Mouse (Mus musculus) CH12.LX (cell line): ENCODE results near the gene Med29. TPM values are rescaled to one million over a fixed set of nuclear protein-coding genes. Genes with fewer than 3 reads are reported as not detected.

Source experiments
- DNase-seq: peaks from one replicate; pipeline ENCODE4 v3.0.0-alpha.2; 2013; ENCODE audit errors: extremely low read depth
- H3K27ac ChIP-seq: 2 replicates; pipeline ENCODE4 v1.5.1; 2012; ENCODE audit warnings: low read depth, mild to moderate bottlenecking, control low read depth, moderate library complexity; ENCODE audit not compliant: insufficient read depth
- H3K27me3 ChIP-seq: replicated peaks from 2 replicates; pipeline ENCODE3; 2012; ENCODE audit warnings: inconsistent platforms
- H3K36me3 ChIP-seq, 2 experiments: replicated peaks in 1 of 2; 2 replicates each; pipeline versions ENCODE3 to v1.6.1; 2012; ENCODE audit warnings: inconsistent platforms in 1 of 2, low read length in 1 of 2, mild to moderate bottlenecking in 1 of 2, mixed read lengths in 1 of 2, moderate library complexity in 1 of 2; ENCODE audit not compliant: control insufficient read depth in 1 of 2, insufficient read depth in 1 of 2
- H3K4me1 ChIP-seq, 2 experiments: 2 replicates each; pipeline ENCODE4 v1.6.1; 2012; ENCODE audit warnings: inconsistent platforms in 1 of 2, moderate library complexity in 1 of 2; ENCODE audit not compliant: insufficient read depth in 2 of 2, control insufficient read depth in 1 of 2
- H3K4me2 ChIP-seq: 2 replicates; pipeline ENCODE4 v1.6.1; 2012; ENCODE audit warnings: low read depth, mild to moderate bottlenecking, control low read depth; ENCODE audit not compliant: poor library complexity, insufficient read depth, severe bottlenecking
- H3K4me3 ChIP-seq, 3 experiments: fragments of 150-350 bp in 1 of 3; sonication (generic) in 1 of 3; replicated peaks in 1 of 3; 2 replicates each; pipeline versions ENCODE3 to v1.5.1; 2011 to 2012; ENCODE audit warnings: low read depth in 2 of 3, low read length in 2 of 3, mild to moderate bottlenecking in 2 of 3, moderate library complexity in 2 of 3, control low read depth in 1 of 3, improper control_type of control experiment in 1 of 3, inconsistent platforms in 1 of 3, mixed read lengths in 1 of 3; ENCODE audit not compliant: poor library complexity in 1 of 3
- H3K79me2 ChIP-seq: replicated peaks from 2 replicates; pipeline ENCODE4 v1.6.1; 2012; ENCODE audit warnings: mild to moderate bottlenecking, moderate library complexity; ENCODE audit not compliant: control insufficient read depth, poor library complexity, insufficient read depth, severe bottlenecking; ENCODE audit errors: extremely low read depth
- H3K9ac ChIP-seq: 2 replicates; pipeline ENCODE4 v1.6.1; 2012; ENCODE audit warnings: low read depth, mild to moderate bottlenecking, control low read depth, moderate library complexity; ENCODE audit not compliant: insufficient read depth
- H3K9me3 ChIP-seq: replicated peaks from 2 replicates; pipeline ENCODE3; 2012; ENCODE audit warnings: low read length, inconsistent platforms, mixed read lengths
- CHD2 ChIP-seq: IDR thresholded peaks from 2 replicates; pipeline ENCODE4 v1.6.1; 2011; ENCODE audit warnings: low read length, improper control_type of control experiment
- CTCF ChIP-seq, 2 experiments: IDR thresholded peaks in 1 of 2; conservative IDR thresholded peaks in 1 of 2; 2 replicates each; pipeline ENCODE4 v1.5.1; 2011 to 2012; ENCODE audit warnings: low read depth in 2 of 2, low read length in 2 of 2, improper control_type of control experiment in 1 of 2, inconsistent platforms in 1 of 2, mild to moderate bottlenecking in 1 of 2, moderate library complexity in 1 of 2
- E2F4 ChIP-seq: IDR thresholded peaks from 2 replicates; pipeline ENCODE4 v1.6.1; 2011; ENCODE audit warnings: low read depth, low read length, improper control_type of control experiment; ENCODE audit not compliant: insufficient replicate concordance
- ELF1 ChIP-seq: IDR thresholded peaks from 2 replicates; pipeline ENCODE4 v1.6.1; 2014; ENCODE audit warnings: low read depth, mild to moderate bottlenecking, inconsistent platforms, low read length, improper control_type of control experiment
- EP300 ChIP-seq: IDR thresholded peaks from 2 replicates; pipeline ENCODE4 v1.6.1; 2011; ENCODE audit warnings: low read length, improper control_type of control experiment
- ETS1 ChIP-seq: conservative IDR thresholded peaks from 2 replicates; pipeline ENCODE4 v1.6.1; 2012; ENCODE audit warnings: low read depth, mild to moderate bottlenecking, inconsistent platforms, low read length, improper control_type of control experiment, moderate library complexity
- JUN ChIP-seq: IDR thresholded peaks from 2 replicates; pipeline ENCODE4 v1.6.1; 2011; ENCODE audit warnings: low read depth, mild to moderate bottlenecking, low read length, improper control_type of control experiment, moderate library complexity; ENCODE audit not compliant: insufficient read depth
- JUND ChIP-seq: conservative IDR thresholded peaks from 2 replicates; pipeline ENCODE4 v1.6.1; 2011; ENCODE audit warnings: low read depth, low read length, improper control_type of control experiment
- KAT2A ChIP-seq: IDR thresholded peaks from 2 replicates; pipeline ENCODE4 v1.6.1; 2012; ENCODE audit warnings: low read length, improper control_type of control experiment, inconsistent platforms; ENCODE audit not compliant: insufficient replicate concordance
- MAFK ChIP-seq: IDR thresholded peaks from 2 replicates; pipeline ENCODE4 v1.6.1; 2011; ENCODE audit warnings: low read length, improper control_type of control experiment; ENCODE audit not compliant: insufficient replicate concordance
- MEF2A ChIP-seq: IDR thresholded peaks from 2 replicates; pipeline ENCODE4 v1.6.1; 2014; ENCODE audit warnings: low read depth, mild to moderate bottlenecking, inconsistent platforms, low read length, improper control_type of control experiment, borderline replicate concordance
- MXI1 ChIP-seq: IDR thresholded peaks from 2 replicates; pipeline ENCODE4 v1.6.1; 2011; ENCODE audit warnings: mild to moderate bottlenecking, low read depth, low read length, improper control_type of control experiment
- NELFE ChIP-seq: IDR thresholded peaks from 2 replicates; pipeline ENCODE4 v1.6.1; 2011; ENCODE audit warnings: low read depth, low read length, improper control_type of control experiment
- NRF1 ChIP-seq: IDR thresholded peaks from 2 replicates; pipeline ENCODE4 v1.6.1; 2014; ENCODE audit warnings: low read depth, mild to moderate bottlenecking, inconsistent platforms, low read length, improper control_type of control experiment, moderate library complexity
- PAX5 ChIP-seq: IDR thresholded peaks from 2 replicates; pipeline ENCODE4 v1.6.1; 2012; ENCODE audit warnings: low read length, inconsistent platforms, mixed read lengths
- POLR2AphosphoS2 ChIP-seq: IDR thresholded peaks from 2 replicates; pipeline ENCODE4 v1.6.1; 2011; ENCODE audit warnings: low read depth, low read length, improper control_type of control experiment
- RCOR1 ChIP-seq: conservative IDR thresholded peaks from 2 replicates; pipeline ENCODE4 v1.6.1; 2012; ENCODE audit warnings: low read depth, mild to moderate bottlenecking, inconsistent platforms, low read length, improper control_type of control experiment
- SIN3A ChIP-seq: IDR thresholded peaks from 2 replicates; pipeline ENCODE4 v1.6.1; 2012; ENCODE audit warnings: low read length, improper control_type of control experiment, inconsistent platforms
- SMC3 ChIP-seq: IDR thresholded peaks from 2 replicates; pipeline ENCODE4 v1.6.1; 2011; ENCODE audit warnings: low read depth, low read length, improper control_type of control experiment
- TCF12 ChIP-seq: IDR thresholded peaks from 2 replicates; pipeline ENCODE4 v1.6.1; 2014; ENCODE audit warnings: low read depth, mild to moderate bottlenecking, inconsistent platforms, low read length, improper control_type of control experiment
- UBTF ChIP-seq: IDR thresholded peaks from 2 replicates; pipeline ENCODE4 v1.6.1; 2012; ENCODE audit warnings: low read depth, mild to moderate bottlenecking, inconsistent platforms, low read length, improper control_type of control experiment, moderate library complexity
- USF2 ChIP-seq: conservative IDR thresholded peaks from 2 replicates; pipeline ENCODE4 v1.6.1; 2011; ENCODE audit warnings: low read depth, low read length, improper control_type of control experiment
- ZC3H11A ChIP-seq: IDR thresholded peaks from 2 replicates; pipeline ENCODE4 v1.6.1; 2012; ENCODE audit warnings: low read depth, mild to moderate bottlenecking, inconsistent platforms, low read length, improper control_type of control experiment
- ZKSCAN1 ChIP-seq: IDR thresholded peaks from 2 replicates; pipeline ENCODE4 v1.6.1; 2012; ENCODE audit warnings: low read depth, inconsistent platforms, low read length, improper control_type of control experiment, borderline replicate concordance
- ZNF384 ChIP-seq: IDR thresholded peaks from 2 replicates; pipeline ENCODE4 v1.6.1; 2012; ENCODE audit warnings: low read depth, low read length, improper control_type of control experiment, inconsistent platforms
- dilution Hi-C: fragments of 300-500 bp; cut with MboI; formaldehyde crosslinking; loops from 2 replicates; pipeline ENCODE4 v1.14.3; 2020; ENCODE audit warnings: low sequenced_read_pairs; ENCODE audit not compliant: extremely low pct_unique_long_range_greater_than_20kb, extremely low pct_ligation_motif_present
- in situ Hi-C: fragments of 300-500 bp; cut with MboI; formaldehyde crosslinking; loops from 3 replicates; pipeline ENCODE4 v1.14.3; 2019; ENCODE audit warnings: low sequenced_read_pairs, low pct_ligation_motif_present, low pct_unique_long_range_greater_than_20kb, mixed read lengths
- polyA plus RNA-seq: library from polyadenylated mRNA; unstranded; fragments of >175 nt; gene quantifications from 2 replicates; pipeline ENCODE4 v1.2.1, GENCODE M21; 2012; ENCODE audit warnings: low read depth; ENCODE audit not compliant: insufficient read length
- total RNA-seq, 2 experiments: library from RNA; depleted of rRNA; stranded (reverse); fragments of 300-350 nt in 1 of 2; fragments of >200 nt in 1 of 2; gene quantifications; 2 replicates each; pipeline ENCODE4 v1.2.3; 2012 to 2014

The Med29 gene
- total and polyA plus RNA-seq, 3 experiments = 19.8 to 26.9 (median 23.5) TPM

- no peak for TF ChIP-seq USF2
- no peak for TF ChIP-seq EP300
- TF ChIP-seq ZKSCAN1 = no peak
- peak; percentile 83; the same call in 1 of the 2 replicates for TF ChIP-seq KAT2A
- TF ChIP-seq ZNF384 = no peak
- TF ChIP-seq E2F4 = no peak
Measured at GRCm38 (mm10) chr7:28372251-28373108, 20.0 kb downstream of the Med29 start, which contains the start of gene Plekhg2 (continued).

- no peaks in the 10 kb centered on the region for H3K27me3 ChIP-seq
- in situ Hi-C loops = no loop called here
- TF ChIP-seq ETS1 (no peak), CTCF (conservative IDR thresholded peaks at IDR 0.05 in 1 of 2, IDR thresholded peaks at IDR 0.05 in 1 of 2; ENCODE audit: low read depth in 2 of 2, low read length in 2 of 2) (no peak), CHD2 (no peak), USF2 (no peak), RCOR1 (no peak), NRF1 (no peak), EP300 (no peak), ZC3H11A (no peak), JUN (no peak), MAFK (no peak), MEF2A (0 out of 2 replicates have a peak, but pooled peaks have one; percentile 1), SIN3A (0 out of 2 replicates have a peak, but pooled peaks have one; percentile 8), NELFE (no peak), ZNF384 (no peak), POLR2AphosphoS2 (no peak), ELF1 (no peak), JUND (no peak), ZKSCAN1 (no peak), MXI1 (no peak), SMC3 (no peak), PAX5 (no peak), E2F4 (no peak), TCF12 (no peak), UBTF (0 out of 2 replicates have a peak, but pooled peaks have one; percentile 16)
- peak overlapping the region; percentile 86 for H3K4me2 ChIP-seq
- peaks cover 7 to 31% of the 10 kb centered on the region in 2 experiments for H3K4me1 ChIP-seq
- H3K9me3 ChIP-seq = no peaks in the 10 kb centered on the region
- H3K4me3 ChIP-seq = peak overlapping the region; percentile 70 to 73 (median 70)
- H3K79me2 ChIP-seq = peaks cover 4% of the 10 kb centered on the region; the same call in 1 of the 2 replicates
- no peak for DNase-seq
- dilution Hi-C loops = no loop called here
- peak overlapping the region; percentile 83 for H3K9ac ChIP-seq
- H3K36me3 ChIP-seq = peaks cover 0 to 33% of the 10 kb centered on the region in 2 experiments
- H3K27ac ChIP-seq = no peak overlapping the region
Measured at GRCm38 (mm10) chr7:28371514-28371989, 21.0 kb downstream of the Med29 start.
